Mouse (Mus musculus): Measurements from ENCODE around the gene C87499. TPM values are rescaled to one million over a fixed set of nuclear protein-coding genes. Genes with fewer than 3 reads are reported as not detected.
A peak's percentile ranks its signal among the peaks of the same experiment; 100 is the strongest.

C87499 gene
- total RNA-seq (2015) (not detected in 2 replicates), total RNA-seq (2017) (not detected in 2 replicates)

DNA sequence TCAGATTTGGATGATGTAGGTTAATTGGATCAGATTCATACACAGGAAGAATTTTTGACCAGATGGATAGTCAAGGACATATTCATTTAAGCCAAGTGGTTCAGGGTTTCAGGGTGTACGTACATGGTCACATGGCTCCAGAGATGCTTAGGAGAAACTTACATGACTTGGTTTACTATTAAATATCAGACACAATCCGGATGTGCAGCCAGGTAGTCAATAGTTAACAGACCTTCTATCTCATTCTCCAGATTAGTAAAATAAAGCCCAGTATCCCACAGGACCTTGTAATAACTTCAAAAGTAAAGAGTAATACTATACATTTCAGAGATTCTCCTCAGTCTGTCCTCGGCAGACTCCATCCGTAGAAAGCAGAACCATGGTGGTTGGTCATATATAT is at the start of gene C87499:
C87499 (minus strand) TSS at position 101 of the 400 bp plus-strand sequence.
- no peak for ATAC-seq (replicated peaks; ENCODE audit: poor library complexity)

DNA sequence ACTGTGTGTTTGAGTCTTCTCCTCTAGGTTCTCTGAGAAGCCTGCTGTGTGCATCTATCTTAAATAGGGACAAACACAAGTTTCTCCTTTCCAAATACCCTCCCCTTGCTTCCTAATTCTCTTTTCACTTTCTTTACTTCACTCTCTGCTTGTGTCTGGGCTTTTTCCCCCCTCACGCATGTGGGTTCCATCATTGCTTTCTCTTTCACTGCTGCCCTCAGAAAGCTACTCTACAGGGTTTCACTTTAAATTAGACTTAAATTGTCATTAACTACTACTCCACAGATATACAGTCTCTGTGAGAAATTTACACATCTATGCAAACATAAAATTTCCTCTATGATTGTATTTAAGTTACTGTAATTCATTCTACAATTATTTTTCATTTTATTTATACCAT is 49.6 kb upstream of the C87499 start, which contains the start of gene Ifna2:
Ifna2 (minus strand) TSS at position 101 of the 400 bp plus-strand sequence.
- ATAC-seq (replicated peaks; ENCODE audit: poor library complexity): no peak

DNA sequence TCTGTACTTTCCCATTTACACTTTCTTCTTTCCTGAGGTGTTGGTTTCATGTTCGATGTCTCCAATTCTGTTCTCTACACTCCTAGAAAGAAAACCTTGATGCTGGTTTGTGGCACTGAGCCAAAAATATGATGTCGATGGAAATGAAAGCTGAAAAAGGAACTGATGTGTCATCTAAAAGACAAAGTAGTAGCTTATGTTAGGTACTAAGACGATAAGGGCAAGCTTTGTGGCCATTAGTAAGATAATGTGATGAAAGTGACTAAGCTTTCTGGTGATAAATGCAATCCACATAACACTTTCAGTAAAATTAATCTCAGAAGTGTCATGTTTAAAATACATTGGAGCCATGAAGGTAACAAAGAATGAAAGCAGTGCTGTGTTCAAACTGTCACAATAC is 47.1 kb upstream of the C87499 start:
- ATAC-seq (replicated peaks; ENCODE audit: poor library complexity): 0 out of 2 replicates have a peak, but pooled peaks have one; percentile 17

DNA sequence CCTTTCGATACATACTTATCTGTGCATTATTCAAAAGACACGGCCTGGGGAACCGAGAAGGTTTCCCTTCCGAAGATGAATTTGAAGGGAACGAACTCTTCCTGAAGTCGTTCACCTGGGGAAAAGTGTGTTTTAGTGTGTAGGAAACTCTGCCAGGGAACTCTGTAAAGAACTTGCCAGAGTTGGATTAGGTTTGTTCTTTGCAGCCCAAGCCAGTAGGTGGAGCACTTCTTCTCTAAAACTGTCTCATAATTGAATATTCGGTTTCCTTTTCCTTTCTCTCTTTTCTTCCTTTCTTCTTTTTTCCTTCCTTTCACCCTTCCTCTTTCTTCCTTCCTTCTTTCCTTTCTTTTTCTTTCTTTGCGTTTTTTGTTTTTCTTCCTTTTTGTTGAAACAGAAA is 46.2 kb upstream of the C87499 start:
- peak; percentile 74 for ATAC-seq (replicated peaks; ENCODE audit: poor library complexity)

DNA sequence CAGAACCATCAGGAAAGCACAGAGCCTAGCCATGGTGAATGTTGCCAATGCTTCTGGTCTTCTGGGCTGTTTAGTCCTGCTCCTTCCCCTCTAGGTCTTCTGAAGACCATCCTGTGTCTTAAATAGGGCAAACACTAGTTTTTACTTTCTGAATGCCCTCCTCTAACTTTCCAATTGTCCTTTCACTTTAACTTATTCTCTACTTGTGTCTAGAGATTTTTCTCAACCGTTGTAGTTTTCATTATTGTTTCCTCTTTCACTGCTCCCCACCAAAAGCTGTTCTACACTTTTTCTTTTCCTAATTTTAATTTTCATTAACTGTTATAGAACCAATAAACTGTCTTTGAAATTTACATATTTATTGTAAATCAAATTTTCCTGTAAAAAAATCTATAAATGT is 42.6 kb upstream of the C87499 start, which contains the start of gene Ifna16:
Ifna16 (minus strand) TSS at position 101 of the 400 bp plus-strand sequence.
- no peak for ATAC-seq (replicated peaks; ENCODE audit: poor library complexity)

DNA sequence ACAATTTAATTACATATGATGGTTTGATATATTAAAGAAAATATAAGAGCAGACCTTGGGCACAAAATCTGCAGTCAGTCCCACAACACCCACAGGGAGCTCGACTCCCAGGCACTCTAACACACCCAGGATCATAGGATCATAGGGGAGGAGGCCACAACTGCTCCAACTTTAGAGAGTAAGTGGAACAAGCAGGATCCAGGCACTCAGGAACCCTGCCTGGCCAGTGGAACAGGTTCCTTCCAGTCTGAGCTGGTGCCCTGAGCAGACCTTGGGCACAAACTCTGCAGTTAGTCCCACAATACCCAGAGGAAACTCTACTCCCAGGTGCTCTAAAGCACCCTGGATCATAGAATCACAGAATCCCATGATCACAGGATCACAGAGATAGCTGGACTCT is 21.2 kb upstream of the C87499 start:
- no peak for ATAC-seq (replicated peaks; ENCODE audit: poor library complexity)

DNA sequence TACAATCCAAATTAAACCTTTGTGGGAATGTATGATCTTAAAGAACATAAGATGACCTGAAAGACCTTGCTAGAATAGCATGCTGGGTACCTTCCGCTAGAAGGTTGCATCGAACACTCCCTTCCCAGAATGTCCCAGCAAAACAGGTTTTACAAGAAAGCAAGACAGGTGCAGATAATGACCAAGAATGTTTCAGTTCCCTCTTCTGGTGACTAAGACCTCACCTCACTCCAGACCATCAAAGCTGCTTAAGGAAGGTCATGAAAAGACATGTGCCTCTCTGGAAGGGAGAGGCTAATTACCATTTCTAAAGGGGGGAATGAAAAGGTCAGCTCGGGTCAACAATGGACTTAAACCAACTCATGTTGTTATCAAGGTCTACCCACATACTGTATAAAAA is 19.4 kb upstream of the C87499 start:
- no peak for ATAC-seq (replicated peaks; ENCODE audit: poor library complexity)

DNA sequence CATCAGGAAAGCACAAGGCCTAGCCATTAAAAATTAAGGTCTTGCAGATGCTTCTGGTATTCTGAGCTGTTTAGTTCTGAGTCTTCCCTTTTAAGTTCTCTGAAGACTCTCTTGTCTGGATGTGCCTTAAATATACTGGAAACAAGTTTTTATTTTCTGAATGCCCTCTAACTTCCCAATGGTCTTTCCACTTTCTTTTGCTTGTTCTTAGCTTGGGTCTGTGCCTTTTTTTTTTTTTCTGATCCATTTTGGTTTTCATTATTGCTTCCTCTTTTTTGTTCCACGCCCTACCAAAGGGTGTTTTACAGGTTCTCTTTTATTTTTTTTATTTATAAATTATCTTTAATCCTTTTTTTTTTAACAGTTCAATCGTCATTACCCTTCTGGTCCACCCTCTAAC is 10.1 kb upstream of the C87499 start, which contains the start of gene Ifna13:
Ifna13 (minus strand) TSS at position 101 of the 400 bp plus-strand sequence.
- ATAC-seq (replicated peaks; ENCODE audit: poor library complexity): no peak

DNA sequence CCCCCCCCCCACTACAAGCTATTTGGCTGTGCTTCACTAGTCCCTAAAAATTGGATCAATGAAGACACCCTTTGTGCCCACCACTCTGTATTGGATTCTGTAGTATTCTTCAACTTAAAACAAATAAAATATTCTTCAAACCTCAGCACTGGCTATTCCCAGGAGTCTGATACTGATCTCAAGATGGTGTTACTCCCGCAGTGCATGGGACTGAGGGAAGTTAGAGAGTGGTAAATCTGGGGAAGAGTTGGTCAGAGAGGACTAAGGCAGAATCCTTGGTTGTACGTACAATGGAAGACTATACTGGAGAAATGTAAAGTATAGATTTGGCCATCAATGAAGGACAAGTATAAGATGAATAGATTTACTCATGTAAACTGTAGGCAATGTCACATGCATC is 8.3 kb upstream of the C87499 start:
- ATAC-seq (replicated peaks; ENCODE audit: poor library complexity): no peak

DNA sequence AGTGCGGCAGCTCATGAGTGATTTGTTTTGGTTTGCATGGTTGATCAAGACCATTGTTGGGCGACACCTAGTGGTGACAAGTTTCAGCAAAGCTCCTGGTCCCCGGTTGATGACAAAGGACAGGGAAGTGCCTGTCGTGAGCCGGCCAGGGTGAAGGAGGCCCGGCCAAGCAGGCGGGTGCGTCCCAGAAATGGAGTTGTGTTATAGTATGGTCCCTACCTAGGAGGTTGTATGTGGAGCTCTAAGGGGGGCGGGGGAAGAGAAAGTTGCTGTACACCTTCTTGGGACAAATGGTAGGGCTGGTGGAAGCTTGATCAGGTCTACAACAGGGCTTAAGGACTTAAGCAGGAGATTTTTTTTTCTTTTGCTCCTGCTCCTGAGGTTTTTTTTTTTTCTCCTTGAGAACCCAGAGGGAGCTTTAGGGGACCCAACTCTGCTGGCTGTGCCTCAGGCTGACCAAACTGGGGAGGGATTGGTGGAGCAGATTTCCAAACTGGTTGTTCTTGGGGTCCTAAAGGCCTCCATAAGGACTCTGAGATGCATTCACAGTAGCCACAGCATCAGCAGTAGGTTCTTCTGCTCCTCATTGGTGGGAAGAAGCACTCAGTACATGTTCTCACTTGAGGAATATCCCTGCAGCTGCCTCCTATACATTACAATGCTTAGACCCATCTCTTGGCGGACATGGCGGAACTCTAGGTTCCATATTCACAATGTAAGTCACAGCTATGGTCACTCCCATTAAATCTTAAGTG is 7.0 kb upstream of the C87499 start:
- ATAC-seq (replicated peaks; ENCODE audit: poor library complexity): peak; percentile 88

DNA sequence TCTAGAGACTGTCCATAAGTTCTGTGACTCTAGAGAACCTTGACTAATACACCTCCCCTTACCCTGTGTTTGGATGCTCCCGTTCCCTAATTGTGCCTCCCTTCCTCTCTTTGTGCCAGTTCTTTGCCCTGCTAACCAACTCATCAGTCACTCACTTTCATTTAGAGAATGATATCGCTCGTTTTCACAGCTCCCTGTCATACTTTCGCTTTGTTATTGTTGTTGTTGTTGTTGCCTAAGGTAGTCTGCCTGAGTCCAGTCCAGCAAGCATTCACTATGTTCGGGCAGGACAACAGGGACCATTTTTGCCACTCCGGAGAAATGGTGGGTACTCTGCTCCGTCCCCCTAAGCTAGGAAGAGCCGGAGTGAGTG is 6.5 kb upstream of the C87499 start:
- ATAC-seq (replicated peaks; ENCODE audit: poor library complexity): no peak

DNA sequence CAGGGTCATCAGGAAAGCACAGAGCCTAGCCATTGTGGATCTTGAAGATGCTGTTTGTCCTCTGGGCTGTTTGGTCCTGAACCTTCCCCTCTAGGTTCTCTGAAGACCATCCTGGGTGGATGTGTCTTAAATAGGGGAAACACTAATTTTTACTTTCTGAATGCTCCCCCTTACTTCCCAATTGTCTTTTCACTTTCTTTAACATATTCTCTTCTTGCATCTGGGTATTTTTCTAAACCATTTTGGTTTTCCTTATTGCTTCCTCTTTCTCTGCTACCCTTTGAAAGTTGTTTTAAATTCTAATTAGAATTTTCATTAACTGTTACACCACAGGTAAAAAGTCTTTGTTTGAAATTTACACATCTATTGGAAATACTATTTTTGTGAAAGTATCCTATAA is 30.9 kb downstream of the C87499 start, which contains the start of gene Ifna12:
Ifna12 (minus strand) TSS at position 101 of the 400 bp plus-strand sequence.
- no peak for ATAC-seq (replicated peaks; ENCODE audit: poor library complexity)

DNA sequence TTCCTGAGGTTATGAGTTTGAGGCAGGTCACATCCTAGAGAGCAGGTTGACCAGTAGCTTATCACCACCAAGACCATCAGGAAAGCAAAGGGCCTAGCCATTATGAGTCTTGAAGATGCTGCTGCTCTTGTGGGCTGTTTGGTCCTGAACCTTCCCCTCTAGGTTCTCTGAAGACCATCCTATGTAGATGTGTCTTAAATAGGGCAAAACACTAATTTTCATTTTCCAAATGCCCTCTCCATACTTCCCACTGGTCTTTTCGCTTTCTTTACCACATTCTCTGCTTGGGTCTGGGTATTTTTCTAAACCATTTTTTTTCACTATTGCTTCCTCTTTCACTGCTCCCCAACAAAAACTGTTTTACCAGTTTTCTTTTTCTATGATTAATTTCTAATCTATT is 41.9 kb downstream of the C87499 start, which contains the start of gene Ifna9:
Ifna9 (minus strand) TSS at position 101 of the 400 bp plus-strand sequence.
- ATAC-seq (replicated peaks; ENCODE audit: poor library complexity): no peak

Other genes with a start within 250 kb of the C87499 start
Only the 30 nearest of the 33 such genes appear.
- gene Hacd4, start 195.5 kb downstream of the C87499 start, total RNA-seq (2015): 6.4 and 6.9 TPM in 2 replicates
- 2.0 and 3.3 TPM in 2 replicates for gene Hacd4, start 195.5 kb downstream of the C87499 start, total RNA-seq (2017)
- gene Ifnb1, start 111.6 kb downstream of the C87499 start, total RNA-seq (2015): 0.95 TPM in 1 of 2 replicates, not detected in the other
- not detected in 2 replicates for gene Ifnb1, start 111.6 kb downstream of the C87499 start, total RNA-seq (2017)
- not detected in 2 replicates for gene Ifna15, start 76.2 kb downstream of the C87499 start, total RNA-seq (2015)
- not detected in 2 replicates for gene Ifna15, start 76.2 kb downstream of the C87499 start, total RNA-seq (2017)
- gene Ifna14, start 62.6 kb downstream of the C87499 start, total RNA-seq (2015): not detected in 2 replicates
- gene Ifna14, start 62.6 kb downstream of the C87499 start, total RNA-seq (2017): not detected in 2 replicates
- gene Ifna9, start 42.0 kb downstream of the C87499 start, total RNA-seq (2015): not detected in 2 replicates
- gene Ifna9, start 42.0 kb downstream of the C87499 start, total RNA-seq (2017): not detected in 2 replicates
- not detected in 2 replicates for gene Ifna12, start 31.0 kb downstream of the C87499 start, total RNA-seq (2015)
- not detected in 2 replicates for gene Ifna12, start 31.0 kb downstream of the C87499 start, total RNA-seq (2017)
- gene Ifna13, start 10.0 kb upstream of the C87499 start, total RNA-seq (2015): not detected in 2 replicates
- gene Ifna13, start 10.0 kb upstream of the C87499 start, total RNA-seq (2017): 0.20 and 0.29 TPM in 2 replicates
- not detected in 2 replicates for gene Ifna16, start 42.5 kb upstream of the C87499 start, total RNA-seq (2015)
- not detected in 2 replicates for gene Ifna16, start 42.5 kb upstream of the C87499 start, total RNA-seq (2017)
- not detected in 2 replicates for gene Ifna2, start 49.5 kb upstream of the C87499 start, total RNA-seq (2015)
- not detected in 2 replicates for gene Ifna2, start 49.5 kb upstream of the C87499 start, total RNA-seq (2017)
- not detected in 2 replicates for gene Ifnab, start 56.9 kb upstream of the C87499 start, total RNA-seq (2015)
- gene Ifnab, start 56.9 kb upstream of the C87499 start, total RNA-seq (2017): not detected in 2 replicates
- gene Gm26566, start 87.4 kb upstream of the C87499 start, total RNA-seq (2015): 0.56 TPM in 1 of 2 replicates, not detected in the other
- gene Gm26566, start 87.4 kb upstream of the C87499 start, total RNA-seq (2017): 1.2 and 1.5 TPM in 2 replicates
- gene Klhl9, start 88.1 kb upstream of the C87499 start, total RNA-seq (2015): 48.8 and 49.8 TPM in 2 replicates
- 70.2 and 85.6 TPM in 2 replicates for gene Klhl9, start 88.1 kb upstream of the C87499 start, total RNA-seq (2017)
- gene Gm13271, start 120.5 kb upstream of the C87499 start, total RNA-seq (2015): not detected in 2 replicates
- not detected in 2 replicates for gene Gm13271, start 120.5 kb upstream of the C87499 start, total RNA-seq (2017)
- not detected in 2 replicates for gene Gm13283, start 125.7 kb upstream of the C87499 start, total RNA-seq (2015)
- 0.67 and 0.68 TPM in 2 replicates for gene Gm13283, start 125.7 kb upstream of the C87499 start, total RNA-seq (2017)
- not detected in 2 replicates for gene Gm13290, start 139.4 kb upstream of the C87499 start, total RNA-seq (2015)
- gene Gm13290, start 139.4 kb upstream of the C87499 start, total RNA-seq (2017): not detected in 2 replicates
- gene Gm13289, start 142.5 kb upstream of the C87499 start, total RNA-seq (2015): not detected in 2 replicates
- not detected in 2 replicates for gene Gm13289, start 142.5 kb upstream of the C87499 start, total RNA-seq (2017)
- 0.49 TPM in 1 of 2 replicates, not detected in the other for gene Gm13272, start 145.4 kb upstream of the C87499 start, total RNA-seq (2015)
- not detected in 2 replicates for gene Gm13272, start 145.4 kb upstream of the C87499 start, total RNA-seq (2017)
- gene Ifnz, start 147.7 kb upstream of the C87499 start, total RNA-seq (2015): 0.25 TPM in 1 of 2 replicates, not detected in the other
- gene Ifnz, start 147.7 kb upstream of the C87499 start, total RNA-seq (2017): not detected in 2 replicates
- not detected in 2 replicates for gene Gm13276, start 151.3 kb upstream of the C87499 start, total RNA-seq (2015)
- gene Gm13276, start 151.3 kb upstream of the C87499 start, total RNA-seq (2017): not detected in 2 replicates
- gene Gm13277, start 154.2 kb upstream of the C87499 start, total RNA-seq (2015): not detected in 2 replicates
- not detected in 2 replicates for gene Gm13277, start 154.2 kb upstream of the C87499 start, total RNA-seq (2017)
- not detected in 2 replicates for gene Gm13278, start 157.1 kb upstream of the C87499 start, total RNA-seq (2015)
- not detected in 2 replicates for gene Gm13278, start 157.1 kb upstream of the C87499 start, total RNA-seq (2017)
- gene Gm13275, start 160.1 kb upstream of the C87499 start, total RNA-seq (2015): not detected in 2 replicates
- not detected in 2 replicates for gene Gm13275, start 160.1 kb upstream of the C87499 start, total RNA-seq (2017)
- not detected in 2 replicates for gene Gm13279, start 163.0 kb upstream of the C87499 start, total RNA-seq (2015)
- gene Gm13279, start 163.0 kb upstream of the C87499 start, total RNA-seq (2017): not detected in 2 replicates
- not detected in 2 replicates for gene Gm13285, start 165.3 kb upstream of the C87499 start, total RNA-seq (2015)
- not detected in 2 replicates for gene Gm13285, start 165.3 kb upstream of the C87499 start, total RNA-seq (2017)
- gene Gm13287, start 168.8 kb upstream of the C87499 start, total RNA-seq (2015): not detected in 2 replicates
- not detected in 2 replicates for gene Gm13287, start 168.8 kb upstream of the C87499 start, total RNA-seq (2017)
- gene Gm13288, start 171.1 kb upstream of the C87499 start, total RNA-seq (2015): 0.07 TPM in 1 of 2 replicates, not detected in the other
- gene Gm13288, start 171.1 kb upstream of the C87499 start, total RNA-seq (2017): 0.07 and 0.12 TPM in 2 replicates
- not detected in 2 replicates for gene Ifna7, start 181.8 kb upstream of the C87499 start, total RNA-seq (2015)
- gene Ifna7, start 181.8 kb upstream of the C87499 start, total RNA-seq (2017): not detected in 2 replicates
- not detected in 2 replicates for gene Ifna11, start 185.5 kb upstream of the C87499 start, total RNA-seq (2015)
- gene Ifna11, start 185.5 kb upstream of the C87499 start, total RNA-seq (2017): not detected in 2 replicates
- not detected in 2 replicates for gene Ifna6, start 193.0 kb upstream of the C87499 start, total RNA-seq (2015)
- not detected in 2 replicates for gene Ifna6, start 193.0 kb upstream of the C87499 start, total RNA-seq (2017)
- gene Ifna5, start 201.1 kb upstream of the C87499 start, total RNA-seq (2015): not detected in 2 replicates
- gene Ifna5, start 201.1 kb upstream of the C87499 start, total RNA-seq (2017): not detected in 2 replicates